9 mouse cellular contexts compared by ENCODE assay signal in genomic region chr7:16885271-16885776, GRCm38 (mm10). TPM values are rescaled to one million over a fixed set of nuclear protein-coding genes. Genes with fewer than 3 reads are reported as not detected.
A peak's percentile ranks its signal among the peaks of the same experiment; 100 is the strongest.
DNase-seq lines count a peak whose midpoint lies in the region; ATAC-seq and TF ChIP-seq lines count a peak whose summit lies in the region.
"Had no signal": no experiment of that assay in that cellular context is flagged by ENCODE, and none has a peak within 500 bp of the region (broad histone marks: within the 10 kb centered on the region; RNA-seq: fewer than 3 reads in every experiment).

No protein-coding gene starts in this region.

- H3K27ac ChIP-seq in gastrocnemius, adult 2 months: no peak overlapping the region
- no peak overlapping the region for H3K27ac ChIP-seq in liver, embryonic 13.5 days

- peaks cover 10% of the 10 kb centered on the region for H3K4me1 ChIP-seq in liver, embryonic 13.5 days (replicated peaks)

- H3K9ac ChIP-seq in liver, embryonic 13.5 days: no peak overlapping the region

- H3K9me3 ChIP-seq in liver, embryonic 13.5 days (replicated peaks): peaks cover 15% of the 10 kb centered on the region

- H3K36me3 ChIP-seq in liver, embryonic 13.5 days: peaks cover 15% of the 10 kb centered on the region; the same call in 1 of the 2 replicates

- peak overlapping the region; percentile 51 for H3K4me2 ChIP-seq in liver, embryonic 13.5 days

- 6% methylated on average over 68 of the region's 95 CpGs for WGBS in liver, embryonic 13.5 days (ENCODE audit: insufficient replicate concordance)

- ATAC-seq in liver, embryonic 13.5 days (ENCODE audit: low read depth): no peak

- intact Hi-C loops in gastrocnemius, adult 2 months (cut with DNase I): loop anchor here (5.0 kb wide), 1 partner anchor 73 kb away; no protein-coding TSS in a partner anchor

- DNase-seq in gastrocnemius, adult 2 months: peak; percentile 32
- no peak for DNase-seq in gastrocnemius, postnatal 25 days
- peak; percentile 25 for DNase-seq in thymus, postnatal 0 days (ENCODE audit: low spot score)
- no peak for DNase-seq in thymus, postnatal 25 days
- DNase-seq in liver, embryonic 13.5 days: no peak
- no peak for DNase-seq in adipocyte (ENCODE audit: low spot score)
- DNase-seq in adrenal gland, adult (ENCODE audit: inconsistent age in 2 of 2, low spot score in 1 of 2): no peak
- no peak for DNase-seq in layer of hippocampus, adult 8-10 months (ENCODE audit: low spot score in 2 of 2)
- DNase-seq: thymus, adult 18-20 months had no signal

- no peak for TF ChIP-seq CTCF in gastrocnemius, adult 2 months (IDR thresholded peaks at IDR 0.05)

- 0 out of 2 replicates have a peak overlapping the region, but pooled peaks have one; percentile 23 for H3K4me3 ChIP-seq in gastrocnemius, adult 2 months
- H3K4me3 ChIP-seq in liver, embryonic 13.5 days (replicated peaks): peak overlapping the region; percentile 38

- H3K27me3 ChIP-seq in liver, embryonic 13.5 days: peaks cover 86% of the 10 kb centered on the region

RNA-seq across cellular contexts. Expression of gene Gng8, which starts 6.3 kb away (rescaled TPM):
- total RNA-seq in gastrocnemius, adult 2 months (2021): not detected
- not detected for total RNA-seq in gastrocnemius, postnatal 25 days (2021)
- polyA plus RNA-seq in thymus, postnatal 0 days (2015; fragmentation: Nextera tagmentation; extraction: Ambion mirVana): 0.44 and 0.85 TPM in 2 replicates
- polyA plus RNA-seq in liver, embryonic 13.5 days (2015; fragmentation: Nextera tagmentation; extraction: Ambion mirVana): 0.67 and 0.81 TPM in 2 replicates
- 1 to 10 TPM; 1.3 to 3.4 (median 2.5) TPM for total RNA-seq in layer of hippocampus, adult 8-10 months (2022)

RNA-seq across cellular contexts. Expression of gene Dact3, which starts 10.2 kb away (rescaled TPM):
- 1 to 10 TPM in 1 of 2 experiments, under 1 TPM in 1; 0.99 to 1.7 TPM for total RNA-seq in gastrocnemius, adult 2 months (2021)
- 1 to 10 TPM; 1.9 to 2.3 TPM for total RNA-seq in gastrocnemius, postnatal 25 days (2021)
- 0.13 and 0.18 TPM in 2 replicates for polyA plus RNA-seq in thymus, postnatal 0 days (2015; fragmentation: Nextera tagmentation; extraction: Ambion mirVana)
- polyA plus RNA-seq in liver, embryonic 13.5 days (2015; fragmentation: Nextera tagmentation; extraction: Ambion mirVana): 0.15 and 0.17 TPM in 2 replicates
- total RNA-seq in layer of hippocampus, adult 8-10 months (2022): 100 to 1,000 TPM; 142 to 151 (median 149) TPM

RNA-seq across cellular contexts. Expression of gene Ptgir, which starts 21.0 kb away (rescaled TPM):
- total RNA-seq in gastrocnemius, adult 2 months (2021): under 1 TPM; 0.67 to 0.79 TPM
- 1 to 10 TPM in 1 of 2 experiments, under 1 TPM in 1; 0.97 to 1.3 TPM for total RNA-seq in gastrocnemius, postnatal 25 days (2021)
- 1.9 and 2.6 TPM in 2 replicates for polyA plus RNA-seq in thymus, postnatal 0 days (2015; fragmentation: Nextera tagmentation; extraction: Ambion mirVana)
- polyA plus RNA-seq in liver, embryonic 13.5 days (2015; fragmentation: Nextera tagmentation; extraction: Ambion mirVana): 1.0 and 1.5 TPM in 2 replicates
- total RNA-seq in layer of hippocampus, adult 8-10 months (2022): not detected

RNA-seq across cellular contexts. Expression of gene Calm3, which starts 38.6 kb away (rescaled TPM):
- 100 to 1,000 TPM; 290 to 400 TPM for total RNA-seq in gastrocnemius, adult 2 months (2021)
- 100 to 1,000 TPM; 257 to 291 TPM for total RNA-seq in gastrocnemius, postnatal 25 days (2021)
- 201 and 212 TPM in 2 replicates for polyA plus RNA-seq in thymus, postnatal 0 days (2015; fragmentation: Nextera tagmentation; extraction: Ambion mirVana)
- polyA plus RNA-seq in liver, embryonic 13.5 days (2015; fragmentation: Nextera tagmentation; extraction: Ambion mirVana): 92.0 and 102 TPM in 2 replicates
- total RNA-seq in layer of hippocampus, adult 8-10 months (2022): 1,000 to 10,000 TPM; 1,722 to 2,104 (median 1,900) TPM

RNA-seq across cellular contexts. Expression of gene Prkd2, which starts 42.6 kb away (rescaled TPM):
- 1 to 10 TPM; 3.9 to 8.2 TPM for total RNA-seq in gastrocnemius, adult 2 months (2021)
- 1 to 10 TPM; 5.0 to 5.3 TPM for total RNA-seq in gastrocnemius, postnatal 25 days (2021)
- 70.6 and 80.0 TPM in 2 replicates for polyA plus RNA-seq in thymus, postnatal 0 days (2015; fragmentation: Nextera tagmentation; extraction: Ambion mirVana)
- 2.7 and 3.5 TPM in 2 replicates for polyA plus RNA-seq in liver, embryonic 13.5 days (2015; fragmentation: Nextera tagmentation; extraction: Ambion mirVana)
- 1 to 10 TPM; 5.6 to 7.8 (median 6.6) TPM for total RNA-seq in layer of hippocampus, adult 8-10 months (2022)

Comparison
In these comparisons a context has a peak if more than half of its experiments do, and no peak if none do; other contexts are left out.
1. DNase-seq: peak in gastrocnemius, adult 2 months (single experiment) and thymus, postnatal 0 days (single experiment); none in gastrocnemius, postnatal 25 days (single experiment), thymus, postnatal 25 days (single experiment), liver, embryonic 13.5 days (single experiment), adipocyte (single experiment), adrenal gland, adult (0 of 2) and layer of hippocampus, adult 8-10 months (0 of 2).
2. RNA of gene Dact3, which starts 10.2 kb away (total RNA-seq): 142 to 151 TPM in layer of hippocampus, adult 8-10 months; 1.9 to 2.3 TPM in gastrocnemius, postnatal 25 days and 0.99 to 1.7 TPM in gastrocnemius, adult 2 months; every median in the first group is over 10 times any median in the second.